ENCODE assay signal across 11 mouse cellular contexts in the genomic region with DNA sequence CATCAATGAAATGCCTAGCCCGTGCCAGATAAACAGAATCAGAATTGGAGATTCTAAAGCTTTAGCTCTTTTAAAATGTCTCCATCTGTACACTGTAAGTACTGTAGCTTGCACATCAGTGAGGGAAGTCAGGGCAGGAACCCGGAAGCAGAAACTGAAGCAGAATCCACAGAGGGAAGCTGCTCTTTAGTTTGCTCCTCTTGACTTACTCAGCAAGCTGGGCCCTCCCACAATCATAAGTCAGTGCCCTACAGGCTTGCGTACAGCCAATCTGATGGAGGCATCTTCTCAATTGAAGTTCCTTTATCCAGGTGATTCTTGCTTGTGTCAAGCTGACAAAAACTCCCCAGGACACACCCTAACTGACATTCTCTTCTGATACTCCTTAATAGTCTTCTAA. TPM values are rescaled to one million over a fixed set of nuclear protein-coding genes. Genes with fewer than 3 reads are reported as not detected.
"Had no signal": no experiment of that assay in that cellular context is flagged by ENCODE, and none has a peak within 500 bp of the region (broad histone marks: within the 10 kb centered on the region; RNA-seq: fewer than 3 reads in every experiment).

No protein-coding gene starts in this region.

- ATAC-seq: midbrain, embryonic 16.5 days had no signal

- H3K4me3 ChIP-seq: left cerebral cortex, adult 2 months had no signal

- DNase-seq: kidney, postnatal 10 days; kidney, postnatal 36 days; layer of hippocampus, postnatal 36 days; lung, adult 2 months; lung, postnatal 14 days; lung, postnatal 4 days; thymus, postnatal 25 days had no signal

- H3K4me2 ChIP-seq: midbrain, embryonic 11.5 days had no signal

- H3K27ac ChIP-seq: left cerebral cortex, adult 2 months had no signal

RNA-seq across cellular contexts. Expression of gene She, which starts 24.0 kb away (rescaled TPM):
- total RNA-seq: megakaryocyte-erythroid progenitor cell, adult 5-6 weeks had no signal
